Mouse (Mus musculus): ENCODE results near the gene Me1.
"Not testable (repeated sequence)": the region's sequence is repeated elsewhere in the genome, so short reads cannot be mapped to it uniquely, and the experiment has no call there.

DNA sequence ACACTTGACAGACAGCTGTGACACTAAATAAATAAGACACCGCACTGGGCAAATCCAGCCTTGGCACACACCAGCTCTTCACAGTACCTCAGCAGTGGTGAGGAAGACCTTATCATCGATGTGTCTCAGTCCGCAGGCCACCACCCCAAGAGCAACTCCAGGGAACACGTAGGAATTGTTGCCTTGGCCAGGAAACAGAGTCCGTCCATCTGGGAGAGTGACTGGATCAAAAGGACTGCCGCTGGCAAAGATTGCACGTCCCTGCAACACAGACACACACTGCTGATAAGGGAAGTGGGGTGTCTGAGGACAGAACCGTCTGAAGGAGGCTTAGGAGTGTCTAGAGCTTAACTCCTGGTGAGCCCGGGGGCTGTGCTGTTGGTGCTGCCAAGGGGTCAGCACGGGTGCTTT lies 101.4 kb downstream of the Me1 start:
- not testable (repeated sequence) for TF ChIP-seq POLR2A (IDR thresholded peaks at IDR 0.05; ENCODE audit: borderline replicate concordance, extremely low read depth, insufficient read depth, insufficient read length, poor library complexity, severe bottlenecking); CTCF (IDR thresholded peaks at IDR 0.05; ENCODE audit: borderline replicate concordance, extremely low read depth, insufficient read depth, insufficient read length)

All from brain, embryonic 14.5 days (tissue).